Mouse (Mus musculus) thymus, adult 2 months (tissue): ENCODE data around the gene Rtn1.

Experiments used
- CTCF ChIP-seq: fragments of 200-500 bp; IDR thresholded peaks from 2 replicates; pipeline ENCODE4 v1.5.1; 2012; ENCODE audit warnings: mild to moderate bottlenecking, control low read depth, low read length, moderate library complexity, borderline replicate concordance; ENCODE audit not compliant: control insufficient read depth, poor library complexity, insufficient read depth; ENCODE audit errors: extremely low read depth
- POLR2A ChIP-seq: fragments of 200-500 bp; IDR thresholded peaks from 2 replicates; pipeline ENCODE4 v1.6.1; 2012; ENCODE audit warnings: mild to moderate bottlenecking, low read length, control low read depth, moderate library complexity; ENCODE audit not compliant: control insufficient read depth, poor library complexity, insufficient read depth; ENCODE audit errors: extremely low read depth

- TF ChIP-seq CTCF (no peak), POLR2A (no peak)
Observed at GRCm38 (mm10) chr12:72242807-72243206, 166.0 kb downstream of the Rtn1 start.
